Mouse (Mus musculus) heart, embryonic 14.5 days (tissue): ENCODE measurements around the gene Ttc28. TPM values are rescaled to one million over a fixed set of nuclear protein-coding genes. Genes with fewer than 3 reads are reported as not detected.

Experiments
- ATAC-seq: fragments of 200-750 bp; cut with Nextera tagmentation; 2 replicates; pipeline ENCODE4 v1.8.0; 2017; ENCODE audit warnings: low read depth, moderate TSS enrichment; ENCODE audit not compliant: insufficient number of reproducible peaks, insufficient read depth, low FRiP score
- H3K27ac ChIP-seq, 2 experiments: fragments of 200-500 bp in 1 of 2; fragments of 300-500 bp in 1 of 2; sonication (generic) in 1 of 2; replicated peaks in 1 of 2; 2 replicates each; pipeline ENCODE4 v1.5.1; 2012 to 2014; ENCODE audit warnings: low read depth in 2 of 2, low read length in 2 of 2, control low read depth in 1 of 2, mild to moderate bottlenecking in 1 of 2, mixed read lengths in 1 of 2; ENCODE audit not compliant: control insufficient read depth in 1 of 2, insufficient read depth in 1 of 2
- H3K27me3 ChIP-seq: fragments of 300-500 bp; sonication (generic); 2 replicates; pipeline ENCODE4 v1.6.1; 2014; ENCODE audit warnings: mild to moderate bottlenecking, low read length, control low read depth; ENCODE audit not compliant: control insufficient read depth, insufficient read depth
- H3K36me3 ChIP-seq: fragments of 300-500 bp; sonication (generic); 2 replicates; pipeline ENCODE4 v1.6.1; 2014; ENCODE audit warnings: mild to moderate bottlenecking, control low read depth, low read length, mixed read lengths; ENCODE audit not compliant: control insufficient read depth, insufficient read depth
- H3K4me1 ChIP-seq, 2 experiments: fragments of 200-500 bp in 1 of 2; fragments of 300-500 bp in 1 of 2; sonication (generic) in 1 of 2; 2 replicates each; pipeline ENCODE4 v1.6.1; 2012 to 2014; ENCODE audit warnings: low read length in 2 of 2, control low read depth in 1 of 2, mixed read lengths in 1 of 2; ENCODE audit not compliant: control insufficient read depth in 2 of 2, insufficient read depth in 2 of 2
- H3K4me2 ChIP-seq: fragments of 300-500 bp; sonication (generic); 2 replicates; pipeline ENCODE4 v1.6.1; 2014; ENCODE audit warnings: mild to moderate bottlenecking, low read length
- H3K4me3 ChIP-seq, 2 experiments: fragments of 200-500 bp in 1 of 2; fragments of 300-500 bp in 1 of 2; sonication (generic) in 1 of 2; 2 replicates each; pipeline ENCODE4 v1.5.1; 2012 to 2014; ENCODE audit warnings: low read length in 2 of 2, mild to moderate bottlenecking in 2 of 2, control low read depth in 1 of 2, low read depth in 1 of 2, moderate library complexity in 1 of 2; ENCODE audit not compliant: control insufficient read depth in 1 of 2, insufficient read depth in 1 of 2
- H3K9ac ChIP-seq: fragments of 300-500 bp; sonication (generic); 2 replicates; pipeline ENCODE4 v1.6.1; 2014; ENCODE audit warnings: mild to moderate bottlenecking, low read length
- H3K9me3 ChIP-seq: fragments of 300-500 bp; sonication (generic); 2 replicates; pipeline ENCODE4 v1.6.1; 2016; ENCODE audit warnings: low read length, control low read depth; ENCODE audit not compliant: control insufficient read depth
- WGBS: fragments of 180-500 bp; shearing (Covaris S2); extraction: QIAGEN DNeasy Blood & Tissue Kit; methylation state at CpG from one replicate; pipeline ENCODE4 v1.1.7; 2014; 5-methylcytosine and 5-hydroxymethylcytosine counted together
- polyA plus RNA-seq: library from polyadenylated mRNA; unstranded; fragments of >200 nt; fragmentation: Nextera tagmentation; extraction: Ambion mirVana; gene quantifications from 2 replicates; pipeline ENCODE4 v1.2.1, GENCODE M21; 2014

The Ttc28 gene
- polyA plus RNA-seq, 1 experiment from 2014 or later = 9.0 TPM

GRCm38 (mm10) chr5:111214890-111215289 is 335.3 kb downstream of the Ttc28 start:
- Histone ChIP-seq H3K27ac (0 out of 4 replicates have a peak overlapping the region, but pooled peaks of 1 of the 2 experiments have one; percentile 50), H3K36me3 (no peaks in the 10 kb centered on the region), H3K4me2 (no peak overlapping the region), H3K4me3 (no peak overlapping the region), H3K9ac (no peak overlapping the region), H3K4me1 (peaks cover 18 to 21% of the 10 kb centered on the region in 2 experiments), H3K27me3 (no peaks in the 10 kb centered on the region; the same call in 1 of the 2 replicates), H3K9me3 (no peaks in the 10 kb centered on the region)
- ATAC-seq = no peak
- WGBS = 78% methylated on average over 13 of the region's 13 CpGs

DNA sequence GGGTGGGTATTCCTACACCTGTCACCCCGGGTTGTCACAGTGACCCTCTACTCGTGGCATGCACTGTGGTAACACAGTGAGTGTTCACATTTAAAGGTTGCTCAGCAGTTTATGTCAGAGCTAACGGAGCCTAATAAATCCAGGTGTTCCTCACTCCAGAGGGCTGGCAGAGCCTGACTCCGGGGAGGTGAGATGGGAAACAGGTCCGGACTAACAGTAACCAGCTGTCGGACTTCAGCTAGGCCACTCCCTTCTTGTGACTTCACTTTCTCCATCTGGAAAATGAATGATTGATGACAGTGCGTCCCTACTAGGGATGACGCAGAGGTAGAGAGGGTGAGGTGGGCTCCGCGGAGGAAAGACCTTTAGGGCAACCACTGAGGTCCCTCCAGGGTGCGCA is 336.1 kb downstream of the Ttc28 start:
- Histone ChIP-seq H3K4me3 (no peak overlapping the region), H3K27ac (no peak overlapping the region), H3K36me3 (no peaks in the 10 kb centered on the region), H3K4me2 (no peak overlapping the region), H3K9me3 (no peaks in the 10 kb centered on the region), H3K4me1 (peaks cover 20 to 26% of the 10 kb centered on the region in 2 experiments), H3K27me3 (no peaks in the 10 kb centered on the region; the same call in 1 of the 2 replicates), H3K9ac (no peak overlapping the region)
- ATAC-seq = no peak
- 78% methylated on average over 11 of the region's 11 CpGs for WGBS

DNA sequence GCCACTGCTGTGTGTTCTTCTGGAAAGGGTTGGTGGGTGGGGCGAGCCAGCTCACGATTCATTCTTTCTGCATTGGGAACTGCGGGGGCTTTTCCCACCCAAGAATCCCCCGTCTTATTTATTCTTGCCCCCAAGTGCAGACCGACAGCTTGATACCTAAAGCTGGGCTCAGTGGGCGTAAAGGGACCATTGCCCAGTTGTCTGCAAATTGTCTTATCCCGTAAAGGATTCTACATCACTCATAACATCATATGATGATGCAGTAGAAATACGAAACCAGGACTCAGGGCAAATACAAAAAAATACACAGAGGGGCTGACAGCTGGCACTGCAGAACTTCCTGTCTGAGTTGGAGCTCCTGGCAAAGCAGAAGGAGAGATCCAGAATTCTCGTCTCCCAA is 336.6 kb downstream of the Ttc28 start:
- Histone ChIP-seq H3K4me2 (no peak overlapping the region), H3K9me3 (no peaks in the 10 kb centered on the region), H3K27me3 (no peaks in the 10 kb centered on the region; the same call in 1 of the 2 replicates), H3K4me1 (peaks cover 25 to 30% of the 10 kb centered on the region in 2 experiments), H3K4me3 (no peak overlapping the region), H3K27ac (no peak overlapping the region), H3K9ac (no peak overlapping the region), H3K36me3 (no peaks in the 10 kb centered on the region)
- WGBS = 81% methylated on average over 9 of the region's 9 CpGs
- ATAC-seq = no peak

- no peak overlapping the region for H3K4me2 ChIP-seq
- no peak overlapping the region for H3K9ac ChIP-seq
- H3K36me3 ChIP-seq = no peaks in the 10 kb centered on the region
- WGBS = 52% methylated on average over 18 of the region's 18 CpGs
- H3K27me3 ChIP-seq = no peaks in the 10 kb centered on the region; the same call in 1 of the 2 replicates
- ATAC-seq = peak; percentile 46
- peaks cover 25 to 31% of the 10 kb centered on the region in 2 experiments for H3K4me1 ChIP-seq
- no peaks in the 10 kb centered on the region for H3K9me3 ChIP-seq
- peak overlapping the region; percentile 58 to 72 for H3K27ac ChIP-seq
- H3K4me3 ChIP-seq = no peak overlapping the region
Observed at GRCm38 (mm10) chr5:111217447-111218110, 338.0 kb downstream of the Ttc28 start.

GRCm38 (mm10) chr5:111218111-111218891 is 338.7 kb downstream of the Ttc28 start:
- Histone ChIP-seq H3K36me3 (peaks cover 4% of the 10 kb centered on the region), H3K9me3 (no peaks in the 10 kb centered on the region), H3K9ac (no peak overlapping the region), H3K27ac (peak overlapping the region in 1 of 2 experiments; percentile 58; a peak in 2 of 4 replicates), H3K4me2 (no peak overlapping the region), H3K4me3 (no peak overlapping the region), H3K27me3 (no peaks in the 10 kb centered on the region; the same call in 1 of the 2 replicates), H3K4me1 (peaks cover 25 to 31% of the 10 kb centered on the region in 2 experiments)
- WGBS = 64% methylated on average over 6 of the region's 6 CpGs
- ATAC-seq = no peak

DNA sequence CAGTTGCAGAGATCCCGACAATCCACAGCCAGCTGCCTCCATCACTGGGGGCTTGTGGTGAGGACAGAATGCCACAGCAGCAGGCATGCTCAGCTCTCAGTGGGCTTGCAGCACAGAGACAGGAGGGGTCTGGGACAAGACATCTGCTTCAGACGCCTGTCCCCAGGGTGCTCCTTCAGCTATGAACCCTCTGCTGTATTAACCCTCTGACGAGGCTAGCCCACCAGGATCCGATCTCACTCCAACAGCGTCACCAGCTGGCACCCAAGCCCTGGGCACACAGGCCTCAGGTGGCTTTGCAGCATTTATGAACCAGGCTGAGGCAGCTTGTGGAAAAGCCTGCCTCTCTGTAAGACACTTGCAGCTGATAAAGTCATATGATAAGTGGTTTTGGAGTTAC is 339.4 kb downstream of the Ttc28 start:
- Histone ChIP-seq H3K27ac (no peak overlapping the region), H3K4me3 (no peak overlapping the region), H3K9ac (no peak overlapping the region), H3K4me2 (no peak overlapping the region), H3K4me1 (peaks cover 20 to 27% of the 10 kb centered on the region in 2 experiments), H3K27me3 (no peaks in the 10 kb centered on the region; the same call in 1 of the 2 replicates), H3K36me3 (peaks cover 9% of the 10 kb centered on the region), H3K9me3 (no peaks in the 10 kb centered on the region)
- no peak for ATAC-seq
- WGBS = 77% methylated on average over 5 of the region's 5 CpGs

DNA sequence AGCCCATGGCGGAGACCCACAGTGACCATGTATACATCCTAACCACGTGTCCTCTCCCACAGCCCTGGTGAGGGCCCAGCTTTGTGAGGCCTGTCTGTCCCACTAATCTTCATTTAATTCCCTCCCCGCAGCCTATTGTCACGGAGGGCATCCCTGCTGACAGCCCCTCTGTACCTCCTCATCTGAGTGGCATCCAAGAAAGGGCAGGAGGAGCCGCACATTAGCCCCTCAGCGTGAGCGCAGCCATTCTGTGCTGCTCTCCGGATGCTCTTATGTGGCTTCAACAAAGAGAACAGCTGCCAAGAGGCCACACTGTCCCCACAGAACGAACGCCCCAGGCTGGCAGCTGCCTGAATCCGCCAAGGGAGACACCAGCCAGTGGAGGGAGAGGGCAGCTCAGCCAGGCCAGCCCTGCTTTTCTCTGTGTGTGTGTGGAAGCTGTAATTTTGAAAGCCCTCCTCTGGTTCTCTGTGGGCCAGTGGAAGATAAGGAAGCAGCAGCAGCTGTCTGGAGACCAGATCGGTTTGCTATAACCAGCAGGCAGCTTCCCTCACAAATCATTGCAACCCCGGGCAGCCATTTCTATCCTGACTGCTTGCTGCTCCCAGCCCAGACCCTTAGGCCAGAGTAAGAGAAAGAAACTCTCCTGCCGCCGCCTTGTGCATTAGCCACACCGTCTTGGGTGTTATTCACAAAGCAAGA is 341.2 kb downstream of the Ttc28 start:
- no peak for ATAC-seq
- H3K27ac ChIP-seq = peak overlapping the region in 1 of 2 experiments; percentile 41; a peak in 2 of 4 replicates
- no peaks in the 10 kb centered on the region for H3K27me3 ChIP-seq
- peaks cover 33 to 40% of the 10 kb centered on the region in 2 experiments for H3K4me1 ChIP-seq
- H3K4me2 ChIP-seq = no peak overlapping the region
- peak overlapping the region; percentile 21; the same call in 1 of the 2 replicates for H3K9ac ChIP-seq
- H3K9me3 ChIP-seq = no peaks in the 10 kb centered on the region
- H3K4me3 ChIP-seq = no peak overlapping the region
- peaks cover 18% of the 10 kb centered on the region for H3K36me3 ChIP-seq
- WGBS = 58% methylated on average over 16 of the region's 16 CpGs
